Mouse (Mus musculus) liver, embryonic 15.5 days (tissue): ENCODE data around the gene Rnf217. TPM values are rescaled to one million over a fixed set of nuclear protein-coding genes. Genes with fewer than 3 reads are reported as not detected.
A peak's percentile ranks its signal among the peaks of the same experiment; 100 is the strongest.

Source experiments
- ATAC-seq: fragments of 200-750 bp; cut with Nextera tagmentation; 2 replicates; pipeline ENCODE4 v1.8.0; 2017; ENCODE audit warnings: moderate number of reproducible peaks, mild to moderate bottlenecking, moderate library complexity; ENCODE audit not compliant: insufficient read depth
- H3K27ac ChIP-seq: fragments of 300-500 bp; sonication (generic); replicated peaks from 2 replicates; pipeline ENCODE4 v1.5.1; 2015; ENCODE audit warnings: mild to moderate bottlenecking, inconsistent platforms
- H3K27me3 ChIP-seq: fragments of 300-500 bp; sonication (generic); 2 replicates; pipeline ENCODE4 v1.6.1; 2015; ENCODE audit warnings: mild to moderate bottlenecking, inconsistent platforms
- H3K36me3 ChIP-seq: fragments of 300-500 bp; sonication (generic); replicated peaks from 2 replicates; pipeline ENCODE4 v1.6.1; 2015; ENCODE audit warnings: moderate library complexity, mild to moderate bottlenecking, inconsistent platforms
- H3K4me1 ChIP-seq: fragments of 300-500 bp; sonication (generic); replicated peaks from 2 replicates; pipeline ENCODE4 v1.6.1; 2015; ENCODE audit warnings: inconsistent platforms
- H3K4me2 ChIP-seq: fragments of 300-500 bp; sonication (generic); 2 replicates; pipeline ENCODE4 v1.6.1; 2015; ENCODE audit warnings: moderate library complexity, mild to moderate bottlenecking, inconsistent platforms
- H3K4me3 ChIP-seq: fragments of 300-500 bp; sonication (generic); replicated peaks from 2 replicates; pipeline ENCODE4 v1.5.1; 2015; ENCODE audit warnings: mild to moderate bottlenecking, inconsistent platforms
- H3K9ac ChIP-seq: fragments of 300-500 bp; sonication (generic); 2 replicates; pipeline ENCODE4 v1.6.1; 2015; ENCODE audit warnings: moderate library complexity, mild to moderate bottlenecking, inconsistent platforms
- H3K9me3 ChIP-seq: fragments of 300-500 bp; sonication (generic); replicated peaks from 2 replicates; pipeline ENCODE4 v1.6.1; 2016; ENCODE audit warnings: inconsistent platforms
- WGBS: fragments of 180-500 bp; shearing (Covaris S2); methylation state at CpG from one replicate; pipeline ENCODE4 v1.1.7; 2015; ENCODE audit warnings: mixed read lengths; ENCODE audit not compliant: insufficient replicate concordance; 5-methylcytosine and 5-hydroxymethylcytosine counted together
- polyA plus RNA-seq: library from polyadenylated mRNA; unstranded; fragments of >200 nt; fragmentation: Nextera tagmentation; extraction: Ambion mirVana; gene quantifications from 2 replicates; pipeline ENCODE4 v1.2.1, GENCODE M21; 2015

Gene Rnf217
- polyA plus RNA-seq, 1 experiment from 2014 or later, result 0.14 TPM

GRCm38 (mm10) chr10:31600116-31600515 is 8.9 kb downstream of the Rnf217 start:
- no peak overlapping the region for H3K27ac ChIP-seq
- H3K4me2 ChIP-seq, result no peak overlapping the region
- no peaks in the 10 kb centered on the region for H3K4me1 ChIP-seq
- no peaks in the 10 kb centered on the region for H3K27me3 ChIP-seq
- H3K9ac ChIP-seq, result no peak overlapping the region
- WGBS, result 59% methylated on average over 6 of the region's 6 CpGs
- no peaks in the 10 kb centered on the region for H3K36me3 ChIP-seq
- ATAC-seq, result no peak
- no peaks in the 10 kb centered on the region for H3K9me3 ChIP-seq
- H3K4me3 ChIP-seq, result no peak overlapping the region

GRCm38 (mm10) chr10:31597886-31598285 is 11.1 kb downstream of the Rnf217 start:
- no peak for ATAC-seq
- WGBS, result 55% methylated on average over 2 of the region's 2 CpGs
- 0 out of 2 replicates have a peak, but pooled peaks cover under 1% of the 10 kb centered on the region for H3K4me1 ChIP-seq
- H3K9ac ChIP-seq, result no peak overlapping the region
- no peak overlapping the region for H3K4me2 ChIP-seq
- H3K4me3 ChIP-seq, result no peak overlapping the region
- H3K36me3 ChIP-seq, result no peaks in the 10 kb centered on the region
- H3K27me3 ChIP-seq, result no peaks in the 10 kb centered on the region
- no peak overlapping the region for H3K27ac ChIP-seq
- no peaks in the 10 kb centered on the region for H3K9me3 ChIP-seq

- Histone ChIP-seq H3K27me3 (no peaks in the 10 kb centered on the region), H3K4me1 (peaks cover 6% of the 10 kb centered on the region), H3K4me3 (no peak overlapping the region), H3K4me2 (no peak overlapping the region), H3K9ac (no peak overlapping the region), H3K9me3 (no peaks in the 10 kb centered on the region), H3K27ac (no peak overlapping the region), H3K36me3 (no peaks in the 10 kb centered on the region)
- no peak for ATAC-seq
- WGBS, result 65% methylated on average over 4 of the region's 4 CpGs
Observed at GRCm38 (mm10) chr10:31596804-31597203, 12.2 kb downstream of the Rnf217 start.

- 68% methylated on average over 4 of the region's 4 CpGs for WGBS
- no peak for ATAC-seq
- H3K4me1 ChIP-seq, result peaks cover 6% of the 10 kb centered on the region
- no peaks in the 10 kb centered on the region for H3K9me3 ChIP-seq
- H3K9ac ChIP-seq, result no peak overlapping the region
- H3K27me3 ChIP-seq, result no peaks in the 10 kb centered on the region
- H3K4me3 ChIP-seq, result no peak overlapping the region
- H3K4me2 ChIP-seq, result no peak overlapping the region
- H3K36me3 ChIP-seq, result no peaks in the 10 kb centered on the region
- no peak overlapping the region for H3K27ac ChIP-seq
Observed at GRCm38 (mm10) chr10:31595326-31595725, 13.7 kb downstream of the Rnf217 start.

GRCm38 (mm10) chr10:31592741-31593524 is 16.1 kb downstream of the Rnf217 start:
- no peak overlapping the region for H3K4me3 ChIP-seq
- no peaks in the 10 kb centered on the region for H3K36me3 ChIP-seq
- 35% methylated on average over 9 of the region's 9 CpGs for WGBS
- H3K4me1 ChIP-seq, result peaks cover 6% of the 10 kb centered on the region
- H3K27ac ChIP-seq, result no peak overlapping the region
- no peak overlapping the region for H3K4me2 ChIP-seq
- H3K9ac ChIP-seq, result no peak overlapping the region
- peak; percentile 12; the same call in 1 of the 2 replicates for ATAC-seq
- no peaks in the 10 kb centered on the region for H3K9me3 ChIP-seq
- no peaks in the 10 kb centered on the region for H3K27me3 ChIP-seq

GRCm38 (mm10) chr10:31592095-31592740 is 16.8 kb downstream of the Rnf217 start:
- H3K27me3 ChIP-seq, result no peaks in the 10 kb centered on the region
- H3K9me3 ChIP-seq, result no peaks in the 10 kb centered on the region
- H3K36me3 ChIP-seq, result no peaks in the 10 kb centered on the region
- peaks cover 6% of the 10 kb centered on the region for H3K4me1 ChIP-seq
- no peak for ATAC-seq
- H3K4me2 ChIP-seq, result no peak overlapping the region
- H3K9ac ChIP-seq, result no peak overlapping the region
- WGBS, result 59% methylated on average over 3 of the region's 3 CpGs
- no peak overlapping the region for H3K4me3 ChIP-seq
- H3K27ac ChIP-seq, result no peak overlapping the region

GRCm38 (mm10) chr10:31580722-31581121 is 28.3 kb downstream of the Rnf217 start:
- Histone ChIP-seq H3K4me2 (no peak overlapping the region), H3K36me3 (no peaks in the 10 kb centered on the region), H3K4me1 (no peaks in the 10 kb centered on the region), H3K9ac (no peak overlapping the region), H3K27me3 (no peaks in the 10 kb centered on the region), H3K4me3 (no peak overlapping the region), H3K9me3 (no peaks in the 10 kb centered on the region), H3K27ac (no peak overlapping the region)
- WGBS, result 66% methylated on average over 4 of the region's 4 CpGs
- no peak for ATAC-seq

- H3K4me3 ChIP-seq, result no peak overlapping the region
- H3K9me3 ChIP-seq, result no peaks in the 10 kb centered on the region
- 61% methylated on average over 1 of the region's 1 CpGs for WGBS
Observed at GRCm38 (mm10) chr10:31580073-31580472, 28.9 kb downstream of the Rnf217 start.

GRCm38 (mm10) chr10:31573267-31573666 is 35.7 kb downstream of the Rnf217 start:
- Histone ChIP-seq H3K4me3 (no peak overlapping the region), H3K27ac (no peak overlapping the region), H3K36me3 (no peaks in the 10 kb centered on the region), H3K27me3 (no peaks in the 10 kb centered on the region), H3K9me3 (no peaks in the 10 kb centered on the region), H3K9ac (no peak overlapping the region), H3K4me2 (no peak overlapping the region), H3K4me1 (no peaks in the 10 kb centered on the region)
- ATAC-seq, result no peak
- 61% methylated on average over 4 of the region's 4 CpGs for WGBS

More at GRCm38 (mm10) chr10:31580073-31580472, 28.9 kb downstream of the Rnf217 start:
- no peak overlapping the region for H3K9ac ChIP-seq
- no peak for ATAC-seq
- H3K27me3 ChIP-seq, result no peaks in the 10 kb centered on the region
- no peak overlapping the region for H3K4me2 ChIP-seq
- no peaks in the 10 kb centered on the region for H3K4me1 ChIP-seq
- no peaks in the 10 kb centered on the region for H3K36me3 ChIP-seq
- no peak overlapping the region for H3K27ac ChIP-seq

GRCm38 (mm10) chr10:31557311-31557710 is 51.7 kb downstream of the Rnf217 start:
- H3K36me3 ChIP-seq, result no peaks in the 10 kb centered on the region
- no peak overlapping the region for H3K4me2 ChIP-seq
- no peak overlapping the region for H3K27ac ChIP-seq
- H3K9ac ChIP-seq, result no peak overlapping the region
- no peaks in the 10 kb centered on the region for H3K27me3 ChIP-seq
- no peak for ATAC-seq
- H3K4me3 ChIP-seq, result no peak overlapping the region
- WGBS, result 68% methylated on average over 2 of the region's 2 CpGs
- H3K9me3 ChIP-seq, result no peaks in the 10 kb centered on the region
- no peaks in the 10 kb centered on the region for H3K4me1 ChIP-seq

- no peaks in the 10 kb centered on the region for H3K9me3 ChIP-seq
- no peak overlapping the region for H3K4me2 ChIP-seq
- ATAC-seq, result no peak
- no peak overlapping the region for H3K4me3 ChIP-seq
- H3K9ac ChIP-seq, result no peak overlapping the region
- no peaks in the 10 kb centered on the region for H3K4me1 ChIP-seq
- WGBS, result 64% methylated on average over 6 of the region's 6 CpGs
- no peak overlapping the region for H3K27ac ChIP-seq
- no peaks in the 10 kb centered on the region for H3K36me3 ChIP-seq
- H3K27me3 ChIP-seq, result no peaks in the 10 kb centered on the region
Observed at GRCm38 (mm10) chr10:31555433-31555960, 53.5 kb downstream of the Rnf217 start.
